Comparison of ENCODE assay signal across 9 mouse cellular contexts in genomic region chr1:186183204-186183651, GRCm38 (mm10).
DNase-seq lines count a peak whose midpoint lies in the region; ATAC-seq and TF ChIP-seq lines count a peak whose summit lies in the region.
"Had no signal": no experiment of that assay in that cellular context is flagged by ENCODE, and none has a peak within 500 bp of the region (broad histone marks: within the 10 kb centered on the region; RNA-seq: fewer than 3 reads in every experiment).

No protein-coding gene starts in this region.

- intact Hi-C loops in gastrocnemius, adult 2 months (cut with DNase I) = loop anchor here (5.0 to 10.0 kb wide), 2 partner anchors 529 to 638 kb away; no protein-coding TSS in a partner anchor
- intact Hi-C loops in gastrocnemius, postnatal 36 days (cut with DNase I) = loop anchor here (10.0 kb wide), 1 partner anchor 498 kb away; no protein-coding TSS in a partner anchor

- TF ChIP-seq EP300 in stomach, postnatal 0 days (optimal IDR thresholded peaks at IDR 0.05) = no peak

- no peak overlapping the region for H3K4me2 ChIP-seq in neural tube, embryonic 11.5 days (ENCODE audit: low read depth)
- peak overlapping the region; percentile 45 for H3K4me2 ChIP-seq in liver, embryonic 12.5 days
- peak overlapping the region; percentile 50 for H3K4me2 ChIP-seq in stomach, postnatal 0 days (replicated peaks; ENCODE audit: low read depth)

- H3K9me3 ChIP-seq in neural tube, embryonic 11.5 days (ENCODE audit: control insufficient read depth, low read length) = no peaks in the 10 kb centered on the region
- H3K9me3 ChIP-seq in liver, embryonic 12.5 days (replicated peaks) = no peaks in the 10 kb centered on the region
- no peaks in the 10 kb centered on the region for H3K9me3 ChIP-seq in stomach, postnatal 0 days (ENCODE audit: control insufficient read depth, low read length)

- peak; percentile 32; the same call in 1 of the 2 replicates for ATAC-seq in neural tube, embryonic 11.5 days (ENCODE audit: insufficient read depth, low FRiP score, low TSS enrichment)
- no peak for ATAC-seq in liver, embryonic 12.5 days
- ATAC-seq in stomach, postnatal 0 days (ENCODE audit: low FRiP score, low TSS enrichment) = no peak

- 73% methylated on average over 8 of the region's 8 CpGs for WGBS in neural tube, embryonic 11.5 days
- WGBS in liver, embryonic 12.5 days (ENCODE audit: insufficient replicate concordance) = 70% methylated on average over 8 of the region's 8 CpGs
- WGBS in stomach, postnatal 0 days = 66% methylated on average over 8 of the region's 8 CpGs

- no peaks in the 10 kb centered on the region for H3K36me3 ChIP-seq in neural tube, embryonic 11.5 days (ENCODE audit: control insufficient read depth, insufficient read depth, low read length)
- H3K36me3 ChIP-seq in liver, embryonic 12.5 days = no peaks in the 10 kb centered on the region
- H3K36me3 ChIP-seq in stomach, postnatal 0 days (ENCODE audit: control insufficient read depth, insufficient read depth, low read length) = no peaks in the 10 kb centered on the region

- no peak for TF ChIP-seq CTCF in gastrocnemius, adult 2 months (IDR thresholded peaks at IDR 0.05)
- TF ChIP-seq CTCF in stomach, postnatal 0 days (IDR thresholded peaks at IDR 0.05; ENCODE audit: low read depth) = no peak

- no peak overlapping the region for H3K9ac ChIP-seq in neural tube, embryonic 11.5 days (ENCODE audit: low read length)
- H3K9ac ChIP-seq in liver, embryonic 12.5 days = no peak overlapping the region
- no peak overlapping the region for H3K9ac ChIP-seq in stomach, postnatal 0 days (ENCODE audit: low read length)

- H3K4me1 ChIP-seq in neural tube, embryonic 11.5 days (ENCODE audit: control insufficient read depth, insufficient read depth, low read length) = peaks cover 5% of the 10 kb centered on the region; the same call in 1 of the 2 replicates
- no peaks in the 10 kb centered on the region for H3K4me1 ChIP-seq in liver, embryonic 12.5 days
- H3K4me1 ChIP-seq in stomach, postnatal 0 days (replicated peaks; ENCODE audit: control insufficient read depth, insufficient read depth) = no peaks in the 10 kb centered on the region; the same call in 1 of the 2 replicates

- H3K27me3 ChIP-seq in neural tube, embryonic 11.5 days (ENCODE audit: control insufficient read depth, insufficient read depth, low read length) = no peaks in the 10 kb centered on the region
- no peaks in the 10 kb centered on the region for H3K27me3 ChIP-seq in liver, embryonic 12.5 days (replicated peaks)
- no peaks in the 10 kb centered on the region for H3K27me3 ChIP-seq in stomach, postnatal 0 days (ENCODE audit: control insufficient read depth, insufficient read depth, low read length)

- H3K4me3 ChIP-seq in gastrocnemius, adult 2 months = peak overlapping the region; percentile 68
- H3K4me3 ChIP-seq in neural tube, embryonic 11.5 days (ENCODE audit: low read depth, low read length) = no peak overlapping the region
- no peak overlapping the region for H3K4me3 ChIP-seq in liver, embryonic 12.5 days
- H3K4me3 ChIP-seq in stomach, postnatal 0 days (ENCODE audit: low read depth, low read length) = no peak overlapping the region

- peak overlapping the region; percentile 74 for H3K27ac ChIP-seq in gastrocnemius, adult 2 months
- peak overlapping the region; percentile 42; the same call in 1 of the 2 replicates for H3K27ac ChIP-seq in neural tube, embryonic 11.5 days (ENCODE audit: low read depth, low read length)
- no peak overlapping the region for H3K27ac ChIP-seq in liver, embryonic 12.5 days
- H3K27ac ChIP-seq in stomach, postnatal 0 days (replicated peaks) = no peak overlapping the region
- H3K27ac ChIP-seq: macrophage had no signal

- DNase-seq in gastrocnemius, adult 2 months = no peak
- DNase-seq in gastrocnemius, postnatal 36 days = no peak
- no peak for DNase-seq in neural tube, embryonic 11.5 days (ENCODE audit: low spot score)
- DNase-seq in neural tube, embryonic 10.5 days (ENCODE audit: extremely low spot score, low spot score) = no peak
- no peak for DNase-seq in stomach, postnatal 0 days (ENCODE audit: low spot score)
- no peak for DNase-seq in spleen, postnatal 14 days (ENCODE audit: low spot score in 2 of 2)
- no peak for DNase-seq in thymus, postnatal 14 days

Comparison
In these comparisons a context has a peak if more than half of its experiments do, and no peak if none do; other contexts are left out.
1. H3K27ac ChIP-seq: peak in gastrocnemius, adult 2 months (single experiment) and neural tube, embryonic 11.5 days (single experiment); none in liver, embryonic 12.5 days (single experiment) and stomach, postnatal 0 days (single experiment).